Mouse (Mus musculus): ENCODE results near the gene Phyhd1.

Phyhd1 gene

DNA sequence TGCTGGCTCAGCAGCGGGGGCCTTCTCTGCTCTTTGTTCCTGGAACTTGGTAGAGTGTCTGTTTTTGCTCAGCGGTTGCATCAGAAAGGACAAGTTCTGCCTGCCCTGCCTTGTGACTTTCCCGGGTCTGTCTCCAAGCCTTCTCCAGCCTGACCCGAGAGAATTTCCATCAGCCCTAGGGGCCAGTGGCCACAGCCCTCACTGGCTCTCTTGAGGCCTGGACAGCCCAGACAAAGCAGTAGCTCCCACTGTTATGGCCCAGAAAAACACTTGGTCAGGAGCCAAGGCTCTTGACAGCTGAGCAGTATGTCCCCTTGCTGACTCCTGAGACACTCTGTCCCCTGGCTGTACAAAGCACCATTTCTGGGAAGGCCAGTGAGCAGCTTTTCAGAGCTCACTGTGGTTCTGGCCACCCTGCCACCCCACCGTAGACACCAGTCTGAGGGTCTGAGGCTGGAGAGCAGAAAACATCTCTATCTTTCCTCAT, at the start of gene Phyhd1:
Phyhd1 (plus strand) TSS at position 437 of the 487 bp plus-strand sequence.
- no peak for DNase-seq (ENCODE audit: low spot score in 2 of 2)

DNA sequence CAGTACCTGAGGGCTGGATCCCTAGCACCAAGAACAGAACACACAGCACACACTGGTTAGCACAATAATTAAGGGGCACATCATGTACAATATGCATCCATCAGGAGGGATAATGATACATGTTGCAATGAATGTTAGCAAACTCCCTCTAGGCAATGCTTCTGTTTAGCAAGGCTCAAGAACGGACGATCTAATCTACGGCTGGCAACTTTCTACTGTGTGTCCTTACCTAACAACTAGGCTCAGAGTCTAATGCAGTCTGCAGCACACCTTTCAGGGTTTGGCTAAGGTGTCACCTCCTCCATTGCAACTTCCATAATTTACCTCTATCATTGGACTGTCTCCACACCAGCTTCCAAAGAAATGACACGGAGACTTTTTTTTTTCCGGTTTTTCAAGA, 49.7 kb upstream of the Phyhd1 start:
- no peak for DNase-seq (ENCODE audit: low spot score in 2 of 2)

DNA sequence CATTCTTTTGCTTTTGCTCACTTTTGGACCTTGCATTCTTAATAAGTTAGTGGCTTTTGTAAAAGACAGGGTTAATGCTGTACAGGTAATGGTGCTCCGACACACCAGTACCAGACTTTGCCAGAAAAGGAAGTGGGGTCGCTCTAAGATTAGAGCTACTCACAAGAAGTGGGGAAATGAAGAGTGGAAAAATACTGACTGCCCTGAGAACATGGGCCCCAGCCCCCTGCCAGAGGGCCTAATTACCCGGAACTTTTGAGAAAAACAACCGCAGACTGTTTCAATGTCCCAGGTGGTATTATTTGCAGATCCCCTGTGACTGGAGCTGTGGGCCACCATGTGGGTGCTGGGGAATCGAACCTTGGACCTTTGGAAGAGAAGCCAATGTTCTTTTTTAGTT, 30.4 kb upstream of the Phyhd1 start:
- DNase-seq (ENCODE audit: low spot score in 2 of 2): no peak

GRCm38 (mm10) chr2:30236426-30237198, 29.4 kb upstream of the Phyhd1 start:
- no peak for DNase-seq (ENCODE audit: low spot score in 2 of 2)

- peak; percentile 99 to 100 for DNase-seq (ENCODE audit: low spot score in 2 of 2)
Observed at GRCm38 (mm10) chr2:30237199-30237880, 28.7 kb upstream of the Phyhd1 start, which contains the start of gene Lrrc8a. Gene Lrrc8a, plus strand, starts transcription at chr2:30237715.

DNA sequence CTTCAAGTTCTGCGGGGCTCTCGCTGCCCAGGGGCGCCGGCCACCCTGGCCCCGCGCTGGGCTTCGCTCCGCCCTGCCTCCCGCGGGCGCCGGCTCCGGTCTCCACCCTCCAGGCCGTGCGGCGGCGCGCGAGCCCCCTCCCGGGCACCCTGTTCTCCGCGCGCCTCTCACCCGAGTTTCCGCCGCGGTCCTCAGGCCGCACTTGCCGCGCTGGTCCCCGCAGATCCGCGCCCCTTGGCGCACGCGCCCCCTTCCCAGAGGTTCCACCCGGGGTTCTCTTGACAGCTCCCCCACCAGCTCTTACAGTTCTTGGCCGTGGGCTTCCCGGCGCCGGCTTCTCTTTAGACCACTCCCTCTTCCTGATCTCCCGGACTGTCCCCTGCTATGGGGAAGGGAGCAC, 28.1 kb upstream of the Phyhd1 start:
- peak; percentile 50 to 57 for DNase-seq (ENCODE audit: low spot score in 2 of 2)

DNA sequence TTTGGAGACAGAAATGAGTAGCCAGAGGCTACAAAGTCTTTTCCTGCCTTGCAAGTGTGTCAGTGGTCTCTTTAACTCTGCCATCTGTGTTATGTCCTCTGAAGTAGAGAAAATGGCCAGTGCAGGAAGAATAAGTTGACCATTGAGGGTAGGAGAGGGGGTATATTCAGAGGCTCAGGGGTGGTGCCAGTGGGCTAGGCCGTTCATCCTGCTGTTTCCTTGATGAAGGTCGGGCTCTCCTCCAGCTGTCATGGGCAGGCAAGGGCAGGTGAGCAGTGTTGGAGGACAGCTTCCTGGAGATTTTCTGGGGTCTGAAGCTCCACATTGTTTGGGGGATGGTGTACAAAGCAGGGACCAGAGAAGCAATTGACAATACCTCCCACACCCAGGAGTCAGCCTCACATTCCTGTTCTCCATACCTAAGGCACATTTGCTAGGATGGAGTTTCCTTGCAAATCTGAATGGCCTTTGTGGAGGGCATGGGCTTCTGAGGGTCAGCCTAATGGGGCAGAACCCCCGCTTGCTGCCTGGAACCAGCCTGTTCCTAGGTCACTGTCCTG, 27.0 kb upstream of the Phyhd1 start:
- DNase-seq (ENCODE audit: low spot score in 2 of 2): no peak

DNA sequence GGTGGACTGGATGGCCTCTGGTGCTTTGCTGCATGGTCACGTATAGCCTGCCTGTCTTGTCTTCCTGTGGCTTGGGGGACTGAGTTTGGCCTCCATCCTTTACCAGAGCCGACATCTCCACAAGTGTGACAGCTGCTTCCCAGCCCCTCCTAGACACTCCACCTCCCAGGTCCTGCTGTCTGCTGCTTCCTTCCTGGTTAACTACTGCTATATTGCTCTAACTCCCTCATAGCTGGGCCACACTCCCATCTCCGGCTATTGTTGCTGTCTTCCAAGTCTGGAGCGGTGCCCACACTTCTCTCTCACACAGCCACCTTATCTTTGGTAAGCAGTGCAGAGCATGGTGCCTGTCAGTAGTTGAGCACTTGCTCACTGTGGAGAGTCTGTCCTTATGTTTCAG, 26.2 kb upstream of the Phyhd1 start:
- peak in 1 of 2 experiments; percentile 28 for DNase-seq (ENCODE audit: low spot score in 2 of 2)

DNA sequence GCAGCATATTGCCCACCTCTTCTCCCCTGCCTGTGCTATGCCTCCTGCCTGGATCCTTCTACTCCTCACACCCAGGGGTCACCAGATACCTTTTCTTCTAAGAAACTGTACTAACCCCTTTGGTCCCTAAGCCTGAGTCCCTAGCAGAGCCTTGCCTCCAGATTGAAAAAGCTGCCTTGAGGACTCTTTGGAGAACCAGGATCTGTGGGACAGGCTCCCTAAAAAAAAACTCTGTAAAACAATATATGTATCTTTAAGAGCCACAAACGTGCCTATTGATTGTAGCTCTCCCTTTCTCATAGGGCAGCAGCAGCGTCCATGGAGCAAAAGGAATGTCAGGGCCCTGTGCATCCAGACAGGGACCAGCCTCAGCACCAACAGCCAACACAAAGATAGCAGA, 25.7 kb upstream of the Phyhd1 start, which contains the start of gene Gm28035:
Gm28035 (plus strand) TSS at position 301 of the 400 bp plus-strand sequence.
- DNase-seq (ENCODE audit: low spot score in 2 of 2): no peak

- no peak for DNase-seq (ENCODE audit: low spot score in 2 of 2)
Observed at GRCm38 (mm10) chr2:30242509-30242908, 23.5 kb upstream of the Phyhd1 start.

GRCm38 (mm10) chr2:30243391-30243790, 22.6 kb upstream of the Phyhd1 start:
- DNase-seq (ENCODE audit: low spot score in 2 of 2): no peak

DNA sequence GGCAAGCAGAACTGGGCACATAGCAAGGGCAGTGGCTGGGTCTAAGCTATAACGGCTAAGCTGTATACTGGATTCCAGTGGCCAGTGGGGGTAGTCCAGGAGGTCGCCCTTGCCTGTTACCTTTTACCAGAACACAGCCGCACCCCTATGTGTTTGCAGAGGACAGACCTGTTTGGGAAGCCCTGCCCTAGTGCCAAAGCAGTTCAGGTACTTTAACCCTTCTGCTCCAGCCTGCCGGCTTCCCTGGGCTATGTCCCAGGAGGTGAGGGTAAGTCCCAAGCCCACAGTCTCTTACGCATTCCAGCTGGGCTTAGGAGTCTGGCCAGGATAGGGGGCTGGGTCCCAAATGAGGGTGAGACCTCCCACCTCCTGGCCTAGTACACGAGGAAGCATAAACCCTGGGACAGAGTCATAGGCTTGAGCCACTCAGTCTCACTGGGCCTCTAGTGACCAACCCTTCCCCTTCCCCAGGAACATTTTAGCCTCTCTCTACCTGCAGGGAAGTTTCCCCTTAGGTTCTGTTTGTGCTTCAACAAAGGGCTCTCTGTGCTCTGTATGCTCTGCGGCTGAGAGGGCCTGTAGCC, 21.3 kb upstream of the Phyhd1 start:
- DNase-seq (ENCODE audit: low spot score in 2 of 2): no peak

DNA sequence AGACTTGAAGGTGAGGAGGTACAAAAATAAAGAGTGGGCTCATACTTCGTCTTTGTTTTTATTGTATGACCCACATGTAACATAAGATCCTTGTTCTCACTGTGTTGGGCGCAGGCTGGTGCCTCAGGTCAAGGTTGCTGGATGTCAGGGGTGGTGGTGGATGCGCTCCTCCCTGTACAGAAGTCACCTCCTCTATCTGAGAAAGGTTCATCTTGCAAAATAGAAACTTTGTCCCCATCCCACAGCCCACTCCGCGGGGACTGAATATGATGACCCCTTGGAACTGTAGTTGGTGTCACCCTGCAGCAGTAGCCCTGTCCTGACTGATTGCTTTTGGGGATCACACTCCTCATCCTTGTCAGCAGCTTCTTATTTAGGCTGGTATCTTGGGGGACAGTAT, 19.0 kb upstream of the Phyhd1 start:
- DNase-seq (ENCODE audit: low spot score in 2 of 2): no peak

- no peak for DNase-seq (ENCODE audit: low spot score in 2 of 2)
Observed at GRCm38 (mm10) chr2:30247681-30248080, 18.3 kb upstream of the Phyhd1 start.

GRCm38 (mm10) chr2:30249182-30249581, 16.8 kb upstream of the Phyhd1 start:
- DNase-seq (ENCODE audit: low spot score in 2 of 2): no peak

DNA sequence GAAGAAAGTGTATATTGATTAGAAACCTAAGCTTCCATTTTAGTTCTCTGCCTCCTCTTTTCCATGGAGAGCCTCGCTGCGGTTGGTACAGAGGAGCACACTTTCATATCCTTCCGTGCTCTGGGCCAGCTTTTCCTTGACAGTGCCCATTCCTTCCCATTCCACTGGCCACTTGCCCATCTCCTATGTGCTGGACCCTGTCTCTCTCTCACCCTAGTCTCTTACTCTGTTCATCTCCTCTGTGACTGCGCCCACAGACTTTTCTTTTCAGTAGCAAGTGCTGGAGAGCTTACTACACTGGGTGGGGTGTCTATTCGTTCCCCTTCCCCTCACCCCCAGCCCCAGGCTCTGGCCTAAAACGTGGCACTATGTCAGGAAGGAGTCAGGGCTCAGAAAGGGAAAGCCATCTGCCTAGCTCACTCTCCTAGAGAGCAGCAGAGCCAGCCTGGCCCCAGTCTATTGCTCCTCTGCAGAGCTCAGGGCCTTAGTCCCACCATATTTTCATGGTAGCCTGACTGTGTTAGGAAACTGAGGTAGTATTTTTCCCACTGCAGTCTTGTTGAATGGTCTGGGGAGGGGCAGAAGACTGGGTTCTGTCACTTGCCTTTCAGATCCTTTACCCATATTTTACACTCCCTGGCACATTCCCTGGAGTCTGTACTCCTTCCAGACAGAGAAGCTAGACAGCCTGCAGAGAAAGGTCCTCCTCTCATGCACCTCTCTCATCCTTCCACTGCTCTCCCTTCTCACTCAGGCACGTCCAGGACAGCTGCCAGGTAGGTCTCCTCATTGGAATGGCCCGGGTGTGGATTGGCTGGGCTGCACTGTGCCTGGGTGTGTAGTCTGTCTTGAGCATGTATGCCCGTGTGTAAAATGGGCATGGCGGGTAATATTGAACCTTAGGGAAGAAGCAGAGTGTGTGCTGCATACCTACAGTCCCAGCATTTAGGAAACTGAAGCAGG, 15.6 kb upstream of the Phyhd1 start:
- DNase-seq (ENCODE audit: low spot score in 2 of 2): no peak

GRCm38 (mm10) chr2:30251417-30252104, 14.4 kb upstream of the Phyhd1 start:
- DNase-seq (ENCODE audit: low spot score in 2 of 2): peak; percentile 44 to 50

DNA sequence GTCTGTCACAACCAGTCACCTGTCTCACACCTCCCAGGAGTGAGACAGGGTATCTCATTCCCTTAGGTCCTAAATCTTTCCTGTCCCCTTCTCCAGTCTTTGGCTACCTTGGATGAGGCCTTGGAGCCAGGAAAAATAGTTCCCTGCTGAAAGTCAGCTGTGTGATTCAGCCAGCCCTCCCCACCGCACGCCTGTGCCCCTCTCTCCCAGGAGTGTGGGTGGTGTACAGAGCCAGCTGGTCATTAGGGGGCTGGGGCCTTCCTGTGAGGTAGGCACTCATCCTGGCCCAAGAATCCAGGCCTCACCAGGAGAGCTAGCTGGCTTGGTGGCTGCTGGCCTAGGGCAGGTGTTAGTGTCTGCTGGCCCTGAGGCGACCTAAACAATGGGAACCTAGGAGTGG, 13.5 kb upstream of the Phyhd1 start:
- no peak for DNase-seq (ENCODE audit: low spot score in 2 of 2)

GRCm38 (mm10) chr2:30253809-30254208, 12.2 kb upstream of the Phyhd1 start:
- no peak for DNase-seq (ENCODE audit: low spot score in 2 of 2)

GRCm38 (mm10) chr2:30255631-30256395, 10.2 kb upstream of the Phyhd1 start:
- no peak for DNase-seq (ENCODE audit: low spot score in 2 of 2)

Data from spleen, postnatal 14 days (tissue).